Mouse (Mus musculus) liver, adult 2 months (tissue): Measurements from ENCODE around the gene Lrrc74b.

Experiments used
- CTCF ChIP-seq: fragments of 200-500 bp; IDR thresholded peaks from 2 replicates; pipeline ENCODE4 v1.5.1; 2011; ENCODE audit warnings: low read depth, low read length, control low read depth
- POLR2A ChIP-seq: fragments of 200-500 bp; IDR thresholded peaks from 2 replicates; pipeline ENCODE4 v1.6.1; 2011; ENCODE audit warnings: low read length, control low read depth; ENCODE audit not compliant: insufficient read depth; ENCODE audit errors: extremely low read depth

- TF ChIP-seq CTCF, result no peak
- no peak for TF ChIP-seq POLR2A
Observed at GRCm38 (mm10) chr16:17600944-17601562, 40.0 kb upstream of the Lrrc74b start.
